20 mouse cellular contexts compared by ENCODE assay signal in genomic region chr19:48482946-48483345, GRCm38 (mm10).
DNase-seq lines count a peak whose midpoint lies in the region; ATAC-seq and TF ChIP-seq lines count a peak whose summit lies in the region.
"Had no signal": no experiment of that assay in that cellular context is flagged by ENCODE, and none has a peak within 500 bp of the region (broad histone marks: within the 10 kb centered on the region; RNA-seq: fewer than 3 reads in every experiment).

No protein-coding gene starts in this region.

- no peak overlapping the region for H3K4me3 ChIP-seq in hindbrain, embryonic 14.5 days (replicated peaks; ENCODE audit: low read length)
- no peak overlapping the region for H3K4me3 ChIP-seq in hindbrain, embryonic 11.5 days (ENCODE audit: low read depth, low read length)
- no peak overlapping the region for H3K4me3 ChIP-seq in lung, embryonic 14.5 days (ENCODE audit: low read depth, low read length)
- H3K4me3 ChIP-seq in lung, adult 2 months (replicated peaks; ENCODE audit: extremely low read depth, low read depth, low read length), result no peak overlapping the region
- H3K4me3 ChIP-seq: embryonic facial prominence, embryonic 13.5 days; heart, embryonic 10.5 days; liver, embryonic 13.5 days; lung, embryonic 15.5 days had no signal

- H3K36me3 ChIP-seq in hindbrain, embryonic 14.5 days (replicated peaks; ENCODE audit: control insufficient read depth, insufficient read depth), result no peaks in the 10 kb centered on the region
- H3K36me3 ChIP-seq in hindbrain, embryonic 11.5 days (ENCODE audit: control insufficient read depth, insufficient read depth, low read length), result no peaks in the 10 kb centered on the region
- H3K36me3 ChIP-seq in lung, embryonic 14.5 days (ENCODE audit: insufficient read depth), result no peaks in the 10 kb centered on the region
- H3K36me3 ChIP-seq: embryonic facial prominence, embryonic 13.5 days; heart, embryonic 10.5 days; liver, embryonic 13.5 days; lung, embryonic 15.5 days had no signal

- H3K9ac ChIP-seq in hindbrain, embryonic 14.5 days, result no peak overlapping the region
- H3K9ac ChIP-seq in hindbrain, embryonic 11.5 days (ENCODE audit: low read depth, low read length), result no peak overlapping the region
- no peak overlapping the region for H3K9ac ChIP-seq in lung, embryonic 14.5 days
- H3K9ac ChIP-seq: embryonic facial prominence, embryonic 13.5 days; liver, embryonic 13.5 days; lung, embryonic 15.5 days had no signal

- no peak for ATAC-seq in hindbrain, embryonic 14.5 days (ENCODE audit: low FRiP score)
- ATAC-seq in hindbrain, embryonic 11.5 days (ENCODE audit: low FRiP score), result no peak
- ATAC-seq in lung, embryonic 14.5 days (ENCODE audit: insufficient read depth), result no peak

- H3K27ac ChIP-seq in hindbrain, embryonic 14.5 days, result no peak overlapping the region
- no peak overlapping the region for H3K27ac ChIP-seq in hindbrain, embryonic 11.5 days (ENCODE audit: low read depth, low read length)
- H3K27ac ChIP-seq in lung, embryonic 14.5 days (ENCODE audit: low read depth), result no peak overlapping the region
- H3K27ac ChIP-seq: embryonic facial prominence, embryonic 13.5 days; heart, embryonic 10.5 days; liver, embryonic 13.5 days; lung, embryonic 15.5 days; macrophage had no signal

- DNase-seq in cerebellum, postnatal 14 days, result peak; percentile 52 to 53
- no peak for DNase-seq in cerebellum, adult 11 months
- DNase-seq in hindbrain, embryonic 14.5 days (ENCODE audit: low spot score), result peak; percentile 55
- DNase-seq in hindbrain, embryonic 11.5 days (ENCODE audit: low spot score), result no peak
- peak; percentile 62 for DNase-seq in lung, embryonic 14.5 days
- no peak for DNase-seq in lung, adult 2 months
- peak; percentile 78 for DNase-seq in brain, embryonic 14.5 days (ENCODE audit: low read depth)
- DNase-seq in ovary, postnatal 36 days (ENCODE audit: low spot score), result no peak
- DNase-seq: adrenal gland, postnatal 14 days; cerebellum, adult 9-10 months; kidney, adult 11 months; kidney, postnatal 10 days; layer of hippocampus, postnatal 36 days; liver, embryonic 13.5 days; right cerebral cortex, postnatal 25 days; thymus, postnatal 14 days had no signal

- TF ChIP-seq POLR2A in lung, adult 2 months (IDR thresholded peaks at IDR 0.05; ENCODE audit: borderline replicate concordance, extremely low read depth, low read depth, low read length), result no peak
- TF ChIP-seq POLR2A in brain, embryonic 14.5 days (IDR thresholded peaks at IDR 0.05; ENCODE audit: borderline replicate concordance, extremely low read depth, insufficient read depth, insufficient read length, poor library complexity, severe bottlenecking), result no peak

- 0 out of 2 replicates have a peak, but pooled peaks cover 6% of the 10 kb centered on the region for H3K4me1 ChIP-seq in hindbrain, embryonic 14.5 days (replicated peaks; ENCODE audit: control insufficient read depth, insufficient read depth, low read length)
- no peaks in the 10 kb centered on the region for H3K4me1 ChIP-seq in hindbrain, embryonic 11.5 days (replicated peaks; ENCODE audit: control insufficient read depth, insufficient read depth, low read length)
- no peaks in the 10 kb centered on the region for H3K4me1 ChIP-seq in lung, embryonic 14.5 days (ENCODE audit: insufficient read depth)
- H3K4me1 ChIP-seq in lung, adult 2 months (ENCODE audit: control insufficient read depth, insufficient read depth, low read length), result no peaks in the 10 kb centered on the region
- H3K4me1 ChIP-seq: embryonic facial prominence, embryonic 13.5 days; heart, embryonic 10.5 days; liver, embryonic 13.5 days; lung, embryonic 15.5 days had no signal

- no peak for TF ChIP-seq CTCF in lung, embryonic 14.5 days (IDR thresholded peaks at IDR 0.05; ENCODE audit: low read depth)
- no peak for TF ChIP-seq CTCF in lung, adult 2 months (IDR thresholded peaks at IDR 0.05; ENCODE audit: insufficient read depth, low read length)
- TF ChIP-seq CTCF in brain, embryonic 14.5 days (IDR thresholded peaks at IDR 0.05; ENCODE audit: borderline replicate concordance, extremely low read depth, insufficient read depth, insufficient read length), result no peak

- no peak overlapping the region for H3K4me2 ChIP-seq in hindbrain, embryonic 14.5 days (replicated peaks)
- H3K4me2 ChIP-seq in hindbrain, embryonic 11.5 days (replicated peaks; ENCODE audit: low read depth, low read length), result no peak overlapping the region
- no peak overlapping the region for H3K4me2 ChIP-seq in lung, embryonic 14.5 days
- H3K4me2 ChIP-seq: embryonic facial prominence, embryonic 13.5 days; liver, embryonic 13.5 days; lung, embryonic 15.5 days had no signal

- WGBS in hindbrain, embryonic 14.5 days, result 40% methylated on average over 3 of the region's 3 CpGs
- WGBS in hindbrain, embryonic 11.5 days, result 87% methylated on average over 3 of the region's 3 CpGs
- WGBS in lung, embryonic 14.5 days, result 26% methylated on average over 3 of the region's 3 CpGs
- 39% methylated on average over 3 of the region's 3 CpGs for whole genome bisulfite sequencing in lung, adult 2 months

- no peaks in the 10 kb centered on the region for H3K9me3 ChIP-seq in hindbrain, embryonic 14.5 days (ENCODE audit: control insufficient read depth, low read length)
- no peaks in the 10 kb centered on the region for H3K9me3 ChIP-seq in hindbrain, embryonic 11.5 days (ENCODE audit: control insufficient read depth, low read length)
- H3K9me3 ChIP-seq in lung, embryonic 14.5 days (ENCODE audit: low read depth, low read length), result no peaks in the 10 kb centered on the region
- H3K9me3 ChIP-seq: embryonic facial prominence, embryonic 13.5 days; heart, embryonic 10.5 days; liver, embryonic 13.5 days; lung, embryonic 15.5 days had no signal

- no peaks in the 10 kb centered on the region for H3K27me3 ChIP-seq in hindbrain, embryonic 14.5 days (ENCODE audit: control insufficient read depth, insufficient read depth, low read length)
- H3K27me3 ChIP-seq in hindbrain, embryonic 11.5 days (ENCODE audit: control insufficient read depth, insufficient read depth, low read length), result no peaks in the 10 kb centered on the region
- no peaks in the 10 kb centered on the region for H3K27me3 ChIP-seq in lung, embryonic 14.5 days (ENCODE audit: insufficient read depth, low read length)
- H3K27me3 ChIP-seq: embryonic facial prominence, embryonic 13.5 days; liver, embryonic 13.5 days; lung, embryonic 15.5 days had no signal

Comparison
In these comparisons a context has a peak if more than half of its experiments do, and no peak if none do; other contexts are left out.
1. DNase-seq: peak in cerebellum, postnatal 14 days (2 of 2), hindbrain, embryonic 14.5 days (single experiment), lung, embryonic 14.5 days (single experiment) and brain, embryonic 14.5 days (single experiment); none in cerebellum, adult 11 months (single experiment), hindbrain, embryonic 11.5 days (single experiment), lung, adult 2 months (single experiment) and ovary, postnatal 36 days (single experiment).